Mouse (Mus musculus): Measurements from ENCODE around the gene Eno3. TPM values are rescaled to one million over a fixed set of nuclear protein-coding genes. Genes with fewer than 3 reads are reported as not detected.

The Eno3 gene
- polyA plus RNA-seq, 1 experiment: 30.9 TPM

- WGBS: 79% methylated on average over 7 of the region's 7 CpGs
- H3K27ac ChIP-seq (ENCODE audit: insufficient read depth, low read depth, low read length): no peak overlapping the region
- H3K27me3 ChIP-seq (replicated peaks; ENCODE audit: control insufficient read depth, insufficient read depth, low read length): no peaks in the 10 kb centered on the region
- peaks cover 4% of the 10 kb centered on the region for H3K36me3 ChIP-seq (ENCODE audit: control insufficient read depth, insufficient read depth, low read length)
- H3K4me1 ChIP-seq (ENCODE audit: control insufficient read depth, insufficient read depth, low read length): peaks cover 11% of the 10 kb centered on the region
- no peak overlapping the region for H3K4me3 ChIP-seq (ENCODE audit: insufficient read depth, low read depth, low read length)
- TF ChIP-seq CTCF (conservative IDR thresholded peaks at IDR 0.05; ENCODE audit: insufficient read depth, insufficient read length, low read depth, low read length) (no peak), POLR2A (IDR thresholded peaks at IDR 0.05; ENCODE audit: low read depth, low read length) (no peak)
- no peak for DNase-seq
Observed at GRCm38 (mm10) chr11:70641241-70641640, 15.8 kb upstream of the Eno3 start.

GRCm38 (mm10) chr11:70643051-70643450 lies 14.0 kb upstream of the Eno3 start:
- peaks cover 11% of the 10 kb centered on the region for H3K4me1 ChIP-seq (ENCODE audit: control insufficient read depth, insufficient read depth, low read length)
- peaks cover 4% of the 10 kb centered on the region for H3K36me3 ChIP-seq (ENCODE audit: control insufficient read depth, insufficient read depth, low read length)
- TF ChIP-seq POLR2A (IDR thresholded peaks at IDR 0.05; ENCODE audit: low read depth, low read length) (no peak), CTCF (conservative IDR thresholded peaks at IDR 0.05; ENCODE audit: insufficient read depth, insufficient read length, low read depth, low read length) (no peak)
- H3K27ac ChIP-seq (ENCODE audit: insufficient read depth, low read depth, low read length): no peak overlapping the region
- no peak for DNase-seq
- H3K27me3 ChIP-seq (replicated peaks; ENCODE audit: control insufficient read depth, insufficient read depth, low read length): no peaks in the 10 kb centered on the region
- WGBS: 85% methylated on average over 6 of the region's 6 CpGs
- H3K4me3 ChIP-seq (ENCODE audit: insufficient read depth, low read depth, low read length): no peak overlapping the region

GRCm38 (mm10) chr11:70644564-70645103 lies 12.4 kb upstream of the Eno3 start:
- WGBS: 94% methylated on average over 8 of the region's 8 CpGs
- H3K4me1 ChIP-seq (ENCODE audit: control insufficient read depth, insufficient read depth, low read length): peaks cover 14% of the 10 kb centered on the region
- TF ChIP-seq POLR2A (IDR thresholded peaks at IDR 0.05; ENCODE audit: low read depth, low read length): no peak
- peaks cover 4% of the 10 kb centered on the region for H3K36me3 ChIP-seq (ENCODE audit: control insufficient read depth, insufficient read depth, low read length)
- DNase-seq: no peak
- H3K27ac ChIP-seq (ENCODE audit: insufficient read depth, low read depth, low read length): no peak overlapping the region
- no peaks in the 10 kb centered on the region for H3K27me3 ChIP-seq (replicated peaks; ENCODE audit: control insufficient read depth, insufficient read depth, low read length)
- H3K4me3 ChIP-seq (ENCODE audit: insufficient read depth, low read depth, low read length): no peak overlapping the region

GRCm38 (mm10) chr11:70645461-70646258 lies 11.3 kb upstream of the Eno3 start:
- TF ChIP-seq CTCF (conservative IDR thresholded peaks at IDR 0.05; ENCODE audit: insufficient read depth, insufficient read length, low read depth, low read length): no peak
- no peak for TF ChIP-seq POLR2A (IDR thresholded peaks at IDR 0.05; ENCODE audit: low read depth, low read length)
- no peak for DNase-seq
- Histone ChIP-seq H3K27me3 (replicated peaks; ENCODE audit: control insufficient read depth, insufficient read depth, low read length) (no peaks in the 10 kb centered on the region), H3K4me1 (ENCODE audit: control insufficient read depth, insufficient read depth, low read length) (peaks cover 14% of the 10 kb centered on the region), H3K36me3 (ENCODE audit: control insufficient read depth, insufficient read depth, low read length) (peaks cover 7% of the 10 kb centered on the region), H3K27ac (ENCODE audit: insufficient read depth, low read depth, low read length) (peak overlapping the region; percentile 94; the same call in 1 of the 2 replicates), H3K4me3 (ENCODE audit: insufficient read depth, low read depth, low read length) (peak overlapping the region; percentile 75)
- WGBS: 65% methylated on average over 12 of the region's 12 CpGs

GRCm38 (mm10) chr11:70646259-70646555 lies 10.8 kb upstream of the Eno3 start:
- H3K27me3 ChIP-seq (replicated peaks; ENCODE audit: control insufficient read depth, insufficient read depth, low read length): no peaks in the 10 kb centered on the region
- peak; percentile 61 for DNase-seq
- H3K36me3 ChIP-seq (ENCODE audit: control insufficient read depth, insufficient read depth, low read length): peaks cover 10% of the 10 kb centered on the region
- H3K4me3 ChIP-seq (ENCODE audit: insufficient read depth, low read depth, low read length): peak overlapping the region; percentile 75
- peaks cover 14% of the 10 kb centered on the region for H3K4me1 ChIP-seq (ENCODE audit: control insufficient read depth, insufficient read depth, low read length)
- peak overlapping the region; percentile 94 for H3K27ac ChIP-seq (ENCODE audit: insufficient read depth, low read depth, low read length)
- 4% methylated on average over 3 of the region's 3 CpGs for WGBS
- TF ChIP-seq CTCF (conservative IDR thresholded peaks at IDR 0.05; ENCODE audit: insufficient read depth, insufficient read length, low read depth, low read length): no peak
- TF ChIP-seq POLR2A (IDR thresholded peaks at IDR 0.05; ENCODE audit: low read depth, low read length): no peak

GRCm38 (mm10) chr11:70646691-70647650 lies 10.0 kb upstream of the Eno3 start, which contains the start of the genes Rnf167 and Slc25a11:
TSS of gene Rnf167 (plus strand) at chr11:70647235.
TSS of gene Slc25a11 (minus strand) at chr11:70647479.
- WGBS: under 1% methylated on average over 63 of the region's 63 CpGs
- H3K27me3 ChIP-seq (replicated peaks; ENCODE audit: control insufficient read depth, insufficient read depth, low read length): no peaks in the 10 kb centered on the region
- H3K27ac ChIP-seq (ENCODE audit: insufficient read depth, low read depth, low read length): peak within 1 kb of the TSS; percentile 98
- peak; percentile 99 for DNase-seq
- peak within 1 kb of the TSS; percentile 75 for H3K4me3 ChIP-seq (ENCODE audit: insufficient read depth, low read depth, low read length)
- H3K4me1 ChIP-seq (ENCODE audit: control insufficient read depth, insufficient read depth, low read length): peaks cover 16% of the 10 kb centered on the region
- peaks cover 10% of the 10 kb centered on the region for H3K36me3 ChIP-seq (ENCODE audit: control insufficient read depth, insufficient read depth, low read length)
- TF ChIP-seq POLR2A (IDR thresholded peaks at IDR 0.05; ENCODE audit: low read depth, low read length) (peak; percentile 67), CTCF (conservative IDR thresholded peaks at IDR 0.05; ENCODE audit: insufficient read depth, insufficient read length, low read depth, low read length) (no peak)
